Mouse (Mus musculus) thymus, adult 2 months (tissue): ENCODE data around the gene Pgf.

Experiments used
- CTCF ChIP-seq: fragments of 200-500 bp; IDR thresholded peaks from 2 replicates; pipeline ENCODE4 v1.5.1; 2012; ENCODE audit warnings: mild to moderate bottlenecking, control low read depth, low read length, moderate library complexity, borderline replicate concordance; ENCODE audit not compliant: control insufficient read depth, poor library complexity, insufficient read depth; ENCODE audit errors: extremely low read depth
- POLR2A ChIP-seq: fragments of 200-500 bp; IDR thresholded peaks from 2 replicates; pipeline ENCODE4 v1.6.1; 2012; ENCODE audit warnings: mild to moderate bottlenecking, low read length, control low read depth, moderate library complexity; ENCODE audit not compliant: control insufficient read depth, poor library complexity, insufficient read depth; ENCODE audit errors: extremely low read depth

GRCm38 (mm10) chr12:85178294-85178693 lies 704 bp upstream of the Pgf start:
- TF ChIP-seq CTCF, result no peak
- TF ChIP-seq POLR2A, result no peak
